Mouse (Mus musculus) layer of hippocampus, adult 9-11 months (tissue): ENCODE measurements around the gene Apeh.

Experiments used
- DNase-seq: peaks from one replicate; pipeline ENCODE4 v3.0.0; 2022

The Apeh gene

DNA sequence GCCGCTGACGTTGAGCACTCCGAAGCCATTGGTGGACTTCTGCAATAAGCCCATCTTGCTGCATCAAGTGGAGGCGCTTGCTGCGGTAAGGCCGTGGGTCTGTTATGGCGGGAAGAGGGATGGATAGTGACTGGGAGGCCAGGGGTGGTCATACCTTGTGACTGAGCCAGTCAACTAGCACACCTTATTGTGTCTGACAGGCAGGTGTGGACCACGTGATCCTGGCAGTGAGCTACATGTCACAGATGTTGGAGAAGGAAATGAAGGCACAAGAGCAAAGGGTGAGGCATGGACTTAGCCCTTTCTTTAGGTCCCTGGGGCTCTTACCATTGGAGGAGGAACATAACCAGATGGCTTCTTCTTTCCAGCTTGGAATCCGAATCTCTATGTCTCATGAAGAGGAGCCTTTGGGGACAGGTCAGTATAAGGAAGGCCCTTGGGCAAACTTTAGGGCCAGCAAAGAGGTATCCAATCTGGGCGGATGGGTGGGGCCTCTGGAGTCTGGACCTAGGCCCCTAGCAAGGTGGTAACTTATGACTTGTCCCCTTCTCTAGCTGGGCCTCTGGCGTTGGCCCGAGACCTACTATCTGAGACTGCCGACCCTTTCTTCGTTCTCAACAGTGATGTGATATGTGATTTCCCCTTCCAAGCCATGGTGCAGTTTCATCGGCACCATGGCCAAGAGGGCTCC, 44.7 kb downstream of the Apeh start:
- no peak for DNase-seq

GRCm38 (mm10) chr9:108049016-108049455, 45.4 kb downstream of the Apeh start, which contains the start of gene Gmppb:
TSS of gene Gmppb (plus strand) at chr9:108049242.
- peak; percentile 98 for DNase-seq

GRCm38 (mm10) chr9:108048566-108048955, 45.8 kb downstream of the Apeh start:
- DNase-seq = no peak

DNA sequence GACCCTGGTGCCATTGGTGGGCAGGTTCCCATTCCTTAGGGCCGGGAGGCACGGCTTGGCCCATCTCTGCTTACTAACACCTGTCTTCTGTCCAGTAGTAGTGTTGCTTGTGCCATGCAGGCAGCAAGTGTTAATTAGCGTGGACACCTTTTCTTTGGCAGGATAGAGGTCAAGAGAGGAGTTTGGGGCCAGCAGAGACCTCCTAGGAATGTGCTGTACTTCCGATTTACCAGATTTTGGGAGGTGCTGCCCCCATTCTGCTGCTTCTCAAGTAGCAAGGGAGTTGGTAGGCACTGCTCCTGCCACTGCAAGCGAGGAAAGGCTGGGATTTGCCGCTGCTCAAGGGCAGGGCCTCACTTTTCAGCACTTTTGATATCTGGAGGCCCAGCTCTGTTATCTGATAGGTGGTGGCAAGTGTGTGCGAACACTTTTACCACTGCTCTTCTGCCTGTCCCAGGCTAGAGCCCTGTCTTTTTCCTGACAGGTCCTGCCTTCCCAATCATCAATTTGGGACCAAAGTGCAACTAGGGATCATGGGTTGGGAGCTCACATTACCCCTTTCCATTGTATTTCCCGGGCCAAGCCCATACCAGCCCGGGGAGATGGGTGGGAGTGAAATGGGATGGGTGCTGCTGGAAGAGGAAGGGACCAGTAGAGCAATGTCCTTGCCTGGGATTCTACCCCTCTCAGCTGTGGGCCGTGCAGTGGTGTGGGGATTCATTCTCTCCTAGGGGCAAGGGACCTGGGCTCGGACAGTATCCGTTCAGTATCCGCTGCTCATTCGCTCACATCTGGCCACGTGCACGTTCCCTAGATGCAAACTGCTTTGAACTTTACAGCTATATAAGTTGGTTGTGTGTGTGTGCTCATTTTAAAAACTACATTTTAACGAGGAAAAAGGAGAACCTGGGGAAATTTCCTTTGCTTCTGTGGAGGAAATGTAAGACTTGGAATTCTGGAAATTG, 46.5 kb downstream of the Apeh start:
- DNase-seq = no peak

GRCm38 (mm10) chr9:108046582-108046981, 47.8 kb downstream of the Apeh start:
- no peak for DNase-seq

- no peak for DNase-seq
These were observed 49.5 kb downstream of the Apeh start for GRCm38 (mm10) chr9:108044751-108045492.
